Mouse (Mus musculus): ENCODE data around the gene Rfc5.

DNA sequence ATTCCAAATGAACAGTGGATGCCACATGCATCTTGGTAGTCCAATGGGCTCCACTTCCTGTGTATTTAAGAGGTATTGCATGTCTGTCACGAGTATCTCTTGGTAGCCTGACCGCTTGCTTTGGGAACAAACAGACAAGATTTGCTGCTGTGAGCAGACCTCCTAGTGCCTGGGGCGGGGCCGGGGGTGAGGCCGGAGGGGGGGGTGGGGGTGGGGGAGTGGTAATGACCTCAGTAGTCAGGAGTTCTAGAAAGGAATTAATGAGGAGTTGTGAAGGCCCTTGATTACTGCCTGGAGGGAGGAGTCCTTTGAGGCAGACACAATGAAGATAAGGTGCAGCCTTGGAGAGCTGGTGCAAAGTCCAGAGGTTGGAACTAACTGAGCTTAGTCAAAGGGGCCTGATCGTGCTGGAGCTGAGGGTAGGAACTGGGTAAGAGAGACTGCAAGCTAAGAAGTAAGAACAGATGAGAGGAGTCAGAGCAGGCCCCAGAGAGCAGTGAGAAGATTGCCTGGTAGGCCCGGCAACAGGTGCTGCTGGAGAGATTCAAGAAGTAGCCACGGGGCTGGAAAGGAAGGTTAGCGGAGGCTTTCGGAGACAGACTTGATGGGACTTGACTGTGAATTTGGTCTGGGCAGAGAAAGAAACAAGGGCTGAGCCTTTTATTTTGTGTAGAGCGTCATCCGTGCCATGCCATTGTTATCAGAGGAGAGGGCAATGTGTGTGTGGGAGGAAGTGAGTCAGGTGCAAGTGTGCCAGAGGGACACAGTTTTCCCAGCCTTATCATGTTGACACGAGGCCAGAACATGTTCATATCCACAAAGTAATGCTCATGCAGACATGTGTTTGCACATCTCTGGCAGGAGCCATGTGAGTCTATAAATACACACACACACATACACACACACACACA lies 28.0 kb downstream of the Rfc5 start:
- no peak for TF ChIP-seq TAL1 (IDR thresholded peaks at IDR 0.05; ENCODE audit: low read length)
- no peak for TF ChIP-seq GATA1 (IDR thresholded peaks at IDR 0.05; ENCODE audit: low read length)

Measured in erythroblast, embryonic 14.5 days (primary cell).